Mouse (Mus musculus) neural tube, embryonic 10.5 days (tissue): Measurements from ENCODE around the gene Sfmbt2.

Experiments used
- DNase-seq: peaks from one replicate; pipeline ENCODE4 v3.0.0-alpha.2; 2017; ENCODE audit warnings: low spot score; ENCODE audit errors: extremely low spot score

Sfmbt2 gene

GRCm38 (mm10) chr2:10372321-10372723 lies 2.0 kb downstream of the Sfmbt2 start:
- peak; percentile 80 for DNase-seq

GRCm38 (mm10) chr2:10372776-10373507 lies 2.6 kb downstream of the Sfmbt2 start:
- peak; percentile 72 for DNase-seq

DNA sequence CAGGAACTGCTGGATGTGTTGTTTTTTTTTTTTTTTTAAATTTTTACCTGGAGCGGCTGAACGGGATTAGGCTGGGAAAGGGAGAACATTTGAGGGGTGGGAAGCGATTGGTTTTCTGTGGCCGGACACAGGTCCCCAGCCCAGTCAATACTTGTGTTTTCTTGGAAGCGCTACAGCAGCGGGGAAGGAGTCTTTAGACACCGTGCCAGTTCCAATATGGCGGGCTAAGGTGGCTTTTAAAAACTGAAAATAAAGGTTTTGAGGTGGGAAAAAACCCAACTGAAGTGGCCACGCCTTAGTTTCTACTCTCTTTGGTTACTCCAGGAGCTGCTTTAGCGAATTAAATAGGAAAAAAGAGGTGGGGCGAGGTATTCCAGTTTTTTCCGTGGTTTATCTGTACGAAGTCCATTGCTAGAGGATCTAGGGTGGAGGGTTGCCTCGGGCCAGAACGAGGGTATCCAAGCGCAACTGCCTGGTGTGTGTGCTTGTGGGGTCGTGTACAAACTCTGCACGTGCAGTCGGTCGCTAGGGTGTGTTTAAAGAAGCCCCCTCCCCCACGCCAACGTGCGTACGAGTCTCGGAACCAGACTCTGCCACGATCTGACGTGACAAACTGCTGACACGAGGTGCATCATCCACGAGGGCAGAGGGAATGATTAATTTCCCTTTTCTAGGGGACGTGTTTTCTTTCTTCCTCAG lies 3.3 kb downstream of the Sfmbt2 start:
- peak; percentile 33 for DNase-seq

- peak; percentile 78 for DNase-seq
These were observed 4.1 kb downstream of the Sfmbt2 start for GRCm38 (mm10) chr2:10374207-10375023.

DNA sequence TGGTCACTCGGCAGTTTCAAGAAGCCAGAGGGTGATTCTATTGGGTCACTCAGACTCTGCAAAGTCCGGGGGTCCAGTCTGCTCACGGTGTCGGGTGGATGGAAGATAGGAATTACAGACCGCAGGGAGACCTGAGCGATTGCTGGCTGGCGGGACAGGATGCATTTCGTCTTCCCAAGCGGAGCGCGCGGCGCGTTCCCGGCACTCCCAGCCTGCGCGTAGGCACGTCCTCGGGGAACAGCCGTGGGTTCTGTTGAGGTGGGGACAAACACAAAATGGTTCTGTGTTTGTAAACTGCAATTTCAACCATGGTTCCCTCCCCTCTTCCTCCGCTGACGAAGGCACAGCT lies 4.7 kb downstream of the Sfmbt2 start:
- no peak for DNase-seq

GRCm38 (mm10) chr2:10389988-10390387 lies 19.7 kb downstream of the Sfmbt2 start:
- DNase-seq = no peak

DNA sequence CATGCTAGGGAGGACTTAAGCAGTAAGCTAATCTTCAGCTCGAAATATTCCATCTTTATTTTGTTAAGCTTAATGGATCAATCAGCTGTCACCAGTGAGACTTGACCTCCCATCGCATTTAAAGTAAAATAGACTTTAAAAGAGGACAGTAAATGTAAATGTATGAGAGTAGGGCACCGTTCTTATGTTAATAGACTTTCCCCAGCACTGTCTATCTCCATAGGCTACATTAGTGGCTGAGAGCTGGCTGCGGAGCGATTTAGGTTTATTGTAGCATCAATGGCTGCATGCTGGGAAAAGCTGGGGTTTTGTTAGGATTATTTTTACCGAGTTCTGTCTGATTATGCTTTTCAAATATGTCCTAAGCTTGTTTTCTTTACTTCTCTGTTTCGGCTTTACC lies 20.5 kb downstream of the Sfmbt2 start:
- DNase-seq = no peak

DNA sequence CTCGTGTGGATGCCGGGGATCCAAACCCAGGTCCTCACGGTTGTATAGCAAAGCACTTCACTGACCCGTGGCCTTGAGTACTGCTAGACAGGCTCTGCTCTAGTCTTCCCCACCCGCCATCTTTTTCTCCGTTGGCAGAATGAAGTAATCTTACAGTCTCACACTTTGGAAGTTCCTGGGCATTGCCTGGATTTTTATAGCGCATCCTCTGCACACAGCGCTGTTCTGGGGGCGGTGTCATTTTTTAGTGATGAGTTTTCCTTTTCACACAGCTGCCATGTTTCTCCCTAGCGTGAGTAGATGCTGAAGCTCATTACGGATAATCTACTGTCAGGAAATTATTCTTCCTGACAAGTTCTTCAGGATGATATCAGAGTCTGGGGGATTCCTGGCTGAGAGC lies 24.8 kb downstream of the Sfmbt2 start:
- DNase-seq = no peak

GRCm38 (mm10) chr2:10397790-10398189 lies 27.5 kb downstream of the Sfmbt2 start:
- no peak for DNase-seq

DNA sequence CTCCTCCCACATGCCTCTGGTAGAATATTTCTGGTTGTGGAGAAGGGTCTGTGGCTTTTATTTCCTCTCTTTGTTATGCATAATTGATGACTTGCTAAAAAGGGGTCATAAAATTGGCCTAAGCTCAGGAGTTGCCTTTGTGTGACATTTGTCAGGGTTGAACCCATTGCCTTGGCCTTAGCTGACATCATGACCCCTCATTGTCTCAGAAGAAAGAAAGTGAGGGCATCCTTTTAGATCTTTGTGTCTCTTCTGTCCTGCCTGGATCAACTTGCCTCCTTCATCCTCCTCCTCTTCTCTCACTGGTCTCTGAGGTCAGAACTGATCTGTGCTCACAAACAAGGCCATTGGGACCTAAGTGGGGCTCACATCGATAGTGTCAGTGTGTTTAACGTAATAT lies 35.8 kb downstream of the Sfmbt2 start:
- no peak for DNase-seq

DNA sequence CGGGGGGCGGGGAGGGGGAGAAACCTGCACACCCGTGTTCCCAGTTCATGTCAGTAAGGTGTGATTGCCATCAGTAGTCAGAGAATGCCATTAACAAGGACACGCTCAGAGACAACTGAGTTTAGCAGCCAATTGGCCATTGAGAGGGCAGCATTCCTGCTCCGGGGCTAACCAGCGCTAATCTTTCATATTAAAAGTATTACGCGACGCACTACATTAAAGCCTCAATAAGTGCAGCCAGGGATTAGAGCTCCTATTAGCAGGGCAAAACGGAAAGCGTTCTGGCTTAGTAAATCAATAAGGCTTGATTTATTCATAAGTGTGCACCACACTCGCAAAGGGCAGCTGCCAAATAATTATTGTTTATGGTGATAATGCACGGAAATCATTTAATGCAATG lies 39.1 kb downstream of the Sfmbt2 start:
- DNase-seq = no peak

DNA sequence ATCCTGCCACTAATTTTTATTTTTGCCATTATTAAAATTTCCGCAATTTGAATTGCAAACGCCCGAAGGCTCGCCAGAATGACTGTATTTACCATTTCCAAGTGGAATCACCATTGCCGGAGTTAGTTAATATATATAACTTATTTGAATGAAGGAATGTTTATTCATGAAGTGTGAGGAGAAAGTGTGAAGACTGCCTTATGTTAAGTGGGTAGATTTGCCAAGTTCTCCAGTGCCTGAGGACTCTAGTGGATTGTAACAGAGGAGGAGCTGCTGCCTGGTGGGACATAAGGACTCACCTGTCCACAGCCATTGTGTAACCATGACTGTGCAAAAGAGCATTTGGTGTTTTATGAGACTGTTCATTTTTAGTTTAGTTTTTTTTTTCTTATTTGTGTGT lies 39.8 kb downstream of the Sfmbt2 start:
- DNase-seq = no peak

GRCm38 (mm10) chr2:10420944-10421420 lies 50.7 kb downstream of the Sfmbt2 start:
- no peak for DNase-seq

DNA sequence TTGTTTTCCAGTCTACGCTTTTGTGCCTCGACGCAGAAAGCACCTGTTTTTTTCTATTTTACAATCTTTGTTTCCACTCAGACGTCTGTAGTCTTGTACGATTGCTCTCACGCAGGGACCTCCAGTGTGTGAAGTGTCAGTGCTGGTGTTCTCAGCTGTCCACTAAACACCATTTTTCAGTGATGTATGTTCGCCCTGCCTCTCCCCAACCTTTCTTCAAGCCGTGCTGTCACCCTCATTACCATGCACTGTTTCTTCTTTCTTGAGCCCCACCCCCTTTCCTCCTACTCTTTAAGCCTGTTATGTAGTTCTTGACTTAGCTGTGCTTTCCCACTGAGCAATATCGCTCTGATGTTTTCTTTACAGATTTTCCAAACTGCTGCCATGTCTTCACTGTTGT lies 67.0 kb downstream of the Sfmbt2 start:
- DNase-seq = no peak

- no peak for DNase-seq
These were observed 71.5 kb downstream of the Sfmbt2 start for GRCm38 (mm10) chr2:10441811-10442210.

DNA sequence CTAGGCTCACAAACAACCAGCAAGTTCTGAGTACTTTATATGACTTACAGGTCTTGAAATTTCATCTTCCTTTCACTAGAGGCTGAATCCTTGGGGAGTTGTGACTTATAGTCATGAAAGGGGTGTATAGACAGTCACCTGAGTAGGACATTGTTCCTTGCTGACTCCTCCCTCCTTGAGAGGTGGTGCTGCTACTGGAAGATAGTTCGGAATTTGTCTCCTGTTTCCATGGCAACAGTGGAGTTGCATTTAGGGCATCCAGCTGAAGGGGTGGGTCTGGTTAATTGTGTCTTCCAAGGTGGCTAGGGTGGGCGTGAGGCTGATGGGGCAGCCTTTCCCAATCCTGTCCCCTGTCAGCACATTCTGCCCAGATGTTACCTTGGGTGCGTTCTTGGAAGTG lies 83.3 kb downstream of the Sfmbt2 start:
- no peak for DNase-seq

- no peak for DNase-seq
These were observed 88.0 kb downstream of the Sfmbt2 start for GRCm38 (mm10) chr2:10458309-10458708.

DNA sequence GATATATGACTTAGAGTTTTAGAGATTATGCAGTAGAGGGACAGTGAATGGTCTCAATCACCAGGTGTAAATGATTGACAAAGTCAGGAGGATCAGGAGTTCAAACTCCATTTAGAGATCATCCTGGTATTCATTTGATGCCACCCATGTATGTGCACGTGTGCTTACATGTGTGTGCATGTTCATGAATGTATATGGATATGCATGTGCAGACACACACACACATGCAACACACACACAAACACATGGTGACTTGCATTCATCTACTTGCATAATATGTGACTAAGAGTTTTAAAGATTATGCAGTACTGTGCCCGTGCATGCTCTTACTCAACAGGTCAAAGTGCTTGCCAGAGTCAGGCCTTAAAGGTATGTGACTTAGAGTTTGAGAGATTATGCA lies 146.2 kb downstream of the Sfmbt2 start:
- DNase-seq = no peak

DNA sequence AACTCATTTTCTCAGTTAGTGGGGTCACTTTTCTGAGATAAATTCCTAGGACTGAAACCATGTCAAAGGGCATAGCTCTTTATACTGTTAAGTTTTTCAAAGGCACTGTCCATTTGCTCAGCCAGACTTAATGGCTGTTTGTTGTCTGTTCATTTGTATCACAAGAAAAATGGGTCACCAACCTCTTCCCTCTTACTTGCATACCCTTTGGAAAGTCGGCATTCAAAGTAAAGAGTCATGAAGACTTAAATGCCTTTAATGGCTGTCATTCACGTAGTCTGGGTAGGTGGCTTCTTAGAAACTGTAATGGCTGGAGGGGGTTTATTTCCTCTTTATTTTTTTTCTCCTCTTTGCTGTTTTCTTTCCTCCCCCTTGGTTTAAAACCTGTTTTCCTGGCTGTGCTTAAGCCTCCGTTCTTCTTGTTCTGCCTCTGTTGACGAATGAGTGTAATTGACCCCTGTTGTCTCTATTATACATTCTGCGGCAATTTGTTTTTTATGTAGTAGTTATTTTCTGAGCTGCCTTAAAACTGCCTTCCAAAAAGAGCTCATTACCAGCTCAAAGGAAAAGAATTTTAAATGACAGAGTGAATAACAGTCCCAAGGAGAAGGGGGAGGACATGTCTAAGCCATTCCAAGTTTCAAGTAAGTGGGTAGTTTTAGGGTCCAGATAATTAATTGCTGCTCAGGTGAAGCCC lies 151.6 kb downstream of the Sfmbt2 start:
- no peak for DNase-seq

- DNase-seq = no peak
These were observed 155.3 kb downstream of the Sfmbt2 start for GRCm38 (mm10) chr2:10525622-10526021.

GRCm38 (mm10) chr2:10541762-10542161 lies 171.5 kb downstream of the Sfmbt2 start:
- DNase-seq = no peak

GRCm38 (mm10) chr2:10542388-10542787 lies 172.1 kb downstream of the Sfmbt2 start:
- no peak for DNase-seq
